Mouse (Mus musculus): Measurements from ENCODE around the gene Irx2.
A peak's percentile ranks its signal among the peaks of the same experiment; 100 is the strongest.

Irx2 gene

DNA sequence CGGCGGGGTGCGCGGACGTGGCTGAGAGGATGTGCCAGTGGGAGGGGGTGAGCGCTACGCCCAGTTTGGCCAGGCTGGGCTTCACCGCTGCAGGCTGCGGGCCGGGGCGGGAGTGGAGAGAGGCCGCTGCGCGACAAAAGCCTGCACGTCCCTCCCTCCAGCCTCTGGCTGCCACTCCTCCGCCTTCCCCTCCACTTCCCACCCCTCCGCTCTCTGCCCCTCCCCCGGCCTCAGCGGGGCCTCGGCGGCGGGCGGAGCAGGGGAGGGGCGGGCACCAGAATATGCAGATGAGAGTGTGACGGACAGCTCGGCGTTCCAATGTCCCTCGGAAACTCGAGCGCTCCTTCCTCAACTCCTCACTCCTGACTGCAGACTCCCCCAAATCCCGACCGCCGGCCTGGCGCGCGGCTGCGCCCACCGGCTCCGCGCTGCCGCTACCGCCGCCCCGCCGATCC lies at the start of gene Irx2:
Irx2 (plus strand) TSS at position 359 of the 455 bp plus-strand sequence.
- peak; percentile 8 for DNase-seq (ENCODE audit: low read depth, low spot score)

- no peak for DNase-seq (ENCODE audit: low read depth, low spot score)
Measured at GRCm38 (mm10) chr13:72581276-72581675, 47.3 kb upstream of the Irx2 start.

GRCm38 (mm10) chr13:72592526-72592925 lies 36.1 kb upstream of the Irx2 start:
- no peak for DNase-seq (ENCODE audit: low read depth, low spot score)

- DNase-seq (ENCODE audit: low read depth, low spot score) = no peak
Measured at GRCm38 (mm10) chr13:72593310-72593709, 35.3 kb upstream of the Irx2 start.

DNA sequence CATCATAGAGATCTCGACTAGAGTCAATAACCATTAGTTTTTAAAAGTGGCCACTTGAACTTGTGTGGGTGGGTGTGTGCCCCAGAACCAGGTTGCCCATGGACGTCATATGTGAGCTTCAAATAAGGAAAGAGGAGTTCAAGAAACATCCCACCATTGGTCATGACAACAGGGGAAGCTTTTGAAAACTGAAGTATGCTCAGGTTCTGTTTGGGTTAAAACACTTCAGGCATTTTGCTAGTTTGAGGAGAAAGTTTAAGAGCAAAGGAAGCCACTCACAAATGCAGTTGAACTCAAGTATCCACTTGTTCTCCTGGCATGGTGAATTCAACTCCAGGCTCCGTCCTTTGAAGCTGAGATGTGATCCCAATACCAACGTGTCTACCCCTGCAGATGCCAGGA lies 34.9 kb upstream of the Irx2 start:
- DNase-seq (ENCODE audit: low read depth, low spot score) = no peak

DNA sequence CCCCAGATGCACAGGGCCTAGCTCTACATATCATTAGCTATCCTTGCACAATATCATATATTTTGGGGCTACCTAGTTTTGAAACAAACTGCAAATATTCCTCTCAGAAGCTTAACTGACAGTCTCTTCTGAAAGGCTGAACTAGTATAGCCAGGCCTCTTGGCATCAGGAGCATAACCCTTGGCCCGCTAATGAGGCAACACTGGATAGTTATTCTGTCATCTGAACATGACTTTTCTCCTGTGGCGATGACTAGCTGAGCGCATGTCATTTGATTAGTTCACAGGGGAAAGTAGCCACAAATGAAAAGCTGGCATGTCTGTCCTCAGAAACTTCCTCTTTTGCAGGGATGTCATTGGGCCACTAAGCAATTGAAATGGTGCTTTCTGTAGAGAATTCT lies 29.4 kb upstream of the Irx2 start:
- DNase-seq (ENCODE audit: low read depth, low spot score) = no peak

DNA sequence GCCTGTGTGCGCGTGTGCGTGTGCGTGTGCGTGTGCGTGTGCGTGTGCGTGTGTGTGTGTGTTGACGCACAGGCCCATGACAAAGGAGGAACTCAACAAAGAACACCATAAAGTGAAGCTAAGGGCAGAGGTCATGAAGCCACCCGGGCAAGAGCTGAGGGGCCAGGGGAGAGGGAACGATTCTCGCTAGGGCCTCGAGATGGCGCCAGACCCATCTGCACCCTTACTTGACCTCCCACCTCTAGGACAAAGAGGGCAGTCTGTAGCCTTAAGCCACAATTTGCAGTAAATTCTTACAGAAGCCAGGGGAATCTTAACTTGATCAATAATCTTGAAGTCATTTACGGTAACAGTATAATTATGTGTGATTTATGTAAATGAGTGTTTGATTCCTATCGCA lies 19.9 kb upstream of the Irx2 start:
- no peak for DNase-seq (ENCODE audit: low read depth, low spot score)

- no peak for DNase-seq (ENCODE audit: low read depth, low spot score)
Measured at GRCm38 (mm10) chr13:72610277-72610676, 18.3 kb upstream of the Irx2 start.

DNA sequence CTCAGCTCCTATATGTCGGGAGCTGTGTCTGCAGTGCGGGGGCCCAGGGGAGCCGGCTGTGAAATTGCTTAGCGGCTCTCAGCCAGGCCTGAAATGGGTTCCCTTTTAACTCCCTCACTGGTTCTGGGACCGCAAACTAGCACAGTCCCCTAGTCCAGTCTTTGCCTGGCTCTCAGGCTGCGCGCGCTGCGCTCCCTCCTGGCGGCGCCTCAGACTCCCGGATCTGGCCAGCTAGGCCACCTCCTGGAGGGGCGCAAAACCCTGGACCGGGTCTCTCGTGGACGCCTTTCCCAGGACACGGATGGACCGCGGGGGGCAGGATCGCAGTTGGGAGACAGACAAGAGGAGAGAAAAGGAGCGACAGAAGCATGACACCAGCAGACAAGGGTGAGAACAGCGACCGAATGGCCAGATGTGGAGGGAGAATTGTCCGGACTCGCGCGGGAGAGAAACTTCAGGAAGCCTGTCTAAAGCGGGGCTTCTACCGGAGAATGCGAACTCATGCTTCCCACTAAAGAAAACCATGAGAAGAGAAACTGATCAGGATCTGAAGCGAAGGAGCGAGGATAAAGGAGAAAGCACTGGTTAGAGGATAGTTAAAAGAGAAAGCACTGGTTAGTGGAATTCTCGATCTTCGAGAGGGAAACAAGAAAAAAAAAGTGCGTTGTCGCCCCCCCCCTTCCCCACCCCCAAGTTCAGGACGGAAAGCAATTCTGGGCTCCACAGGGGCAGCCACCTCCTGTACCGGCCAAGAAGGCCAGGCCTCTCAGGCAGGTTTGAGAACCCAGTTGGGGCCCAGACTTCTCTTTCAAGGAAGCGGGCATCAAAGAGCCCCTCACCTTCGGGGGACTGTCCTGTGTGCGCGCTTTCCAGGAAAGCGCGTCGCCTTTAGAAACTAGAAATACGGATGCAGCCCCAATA lies 4.4 kb upstream of the Irx2 start:
- no peak for DNase-seq (ENCODE audit: low read depth, low spot score)

DNA sequence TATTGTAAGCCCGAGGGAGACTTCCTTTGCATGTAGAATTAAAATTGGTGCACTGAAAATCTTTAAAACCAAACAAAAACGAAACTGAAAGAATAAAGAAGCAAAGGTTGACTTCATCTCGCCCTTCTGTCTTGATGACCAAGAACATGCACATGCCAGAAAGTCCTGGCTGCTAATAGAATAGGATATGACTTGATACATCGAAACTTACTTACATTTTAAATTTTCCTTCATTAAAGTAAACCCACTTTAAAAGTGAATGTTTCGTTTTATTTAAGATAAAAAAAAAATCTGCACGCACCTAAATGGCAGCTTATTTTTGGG lies 3.8 kb upstream of the Irx2 start:
- DNase-seq (ENCODE audit: low read depth, low spot score) = no peak

GRCm38 (mm10) chr13:72625236-72625950 lies 3.2 kb upstream of the Irx2 start:
- no peak for DNase-seq (ENCODE audit: low read depth, low spot score)

DNA sequence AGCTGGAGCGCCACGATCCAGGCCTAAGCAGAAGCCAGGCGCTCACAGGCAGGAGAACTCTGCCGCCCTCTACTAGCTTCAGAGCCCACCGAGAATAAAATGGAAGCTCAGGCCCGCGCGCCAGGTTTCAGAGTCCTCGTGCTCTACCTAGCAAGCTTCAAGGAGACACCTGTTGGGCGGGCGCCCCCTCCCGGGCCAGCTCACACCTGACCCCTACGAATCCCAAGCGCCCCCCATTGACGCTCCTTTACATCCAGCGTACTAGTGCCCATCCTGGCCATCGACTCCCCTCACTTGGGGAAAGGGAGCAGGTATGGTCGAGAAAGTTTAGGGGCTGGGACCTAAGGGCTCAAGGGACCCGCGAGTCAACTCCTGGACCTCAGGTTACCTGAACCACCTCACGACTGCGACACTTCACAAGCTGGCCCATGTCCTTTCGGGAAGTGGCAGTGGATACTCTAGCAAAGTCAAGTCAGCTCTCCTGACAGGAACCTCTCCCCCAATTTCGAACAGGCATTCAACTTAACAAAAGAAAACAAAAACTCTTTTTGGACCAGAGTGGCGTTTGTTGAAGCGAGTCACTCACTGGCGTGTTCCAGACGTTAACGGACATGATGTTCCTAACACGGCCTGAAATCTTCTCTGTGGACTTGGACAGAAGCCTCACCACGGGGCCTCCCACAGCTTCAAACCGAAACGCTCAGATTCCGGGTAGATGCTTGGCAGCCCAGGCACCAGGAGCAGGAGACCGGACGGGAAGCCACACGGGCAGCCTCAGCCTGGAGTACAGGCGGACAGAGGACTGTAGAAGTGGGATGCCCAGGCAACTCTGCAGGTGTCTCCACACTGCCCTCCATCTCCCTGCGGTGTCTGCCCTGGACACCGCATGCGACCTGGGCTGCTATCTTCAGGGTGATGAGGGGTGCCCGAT lies 964 bp upstream of the Irx2 start:
- DNase-seq (ENCODE audit: low read depth, low spot score) = no peak

DNA sequence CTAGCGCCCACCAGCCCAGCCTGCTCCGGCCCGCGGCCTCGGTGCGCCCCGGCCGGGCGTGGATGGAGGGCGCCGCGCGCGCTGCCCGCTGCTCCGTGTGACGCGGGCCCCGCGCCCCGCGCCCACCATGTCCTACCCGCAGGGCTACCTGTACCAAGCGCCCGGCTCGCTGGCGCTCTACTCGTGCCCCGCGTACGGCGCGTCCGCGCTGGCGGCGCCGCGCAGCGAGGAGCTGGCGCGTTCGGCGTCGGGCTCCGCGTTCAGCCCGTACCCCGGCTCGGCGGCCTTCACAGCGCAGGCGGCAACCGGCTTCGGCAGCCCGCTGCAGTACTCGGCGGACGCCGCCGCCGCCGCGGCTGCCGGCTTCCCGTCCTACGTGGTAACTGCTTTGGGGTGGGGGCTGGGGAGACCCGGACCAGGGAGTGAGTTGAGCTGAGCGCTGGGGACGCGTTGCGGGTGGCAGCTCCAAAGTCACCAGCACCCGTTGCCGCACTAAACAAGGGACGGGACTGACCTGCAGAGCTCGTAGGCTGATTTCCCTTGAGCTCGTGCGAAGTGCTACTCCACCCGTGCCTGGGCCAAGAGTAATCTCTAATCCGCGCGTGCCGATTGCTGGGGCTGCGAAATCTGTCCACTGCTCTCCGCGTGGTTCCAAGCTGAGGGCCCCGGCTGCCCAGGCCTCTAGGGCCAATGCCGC lies 463 bp downstream of the Irx2 start:
- DNase-seq (ENCODE audit: low read depth, low spot score) = no peak

DNA sequence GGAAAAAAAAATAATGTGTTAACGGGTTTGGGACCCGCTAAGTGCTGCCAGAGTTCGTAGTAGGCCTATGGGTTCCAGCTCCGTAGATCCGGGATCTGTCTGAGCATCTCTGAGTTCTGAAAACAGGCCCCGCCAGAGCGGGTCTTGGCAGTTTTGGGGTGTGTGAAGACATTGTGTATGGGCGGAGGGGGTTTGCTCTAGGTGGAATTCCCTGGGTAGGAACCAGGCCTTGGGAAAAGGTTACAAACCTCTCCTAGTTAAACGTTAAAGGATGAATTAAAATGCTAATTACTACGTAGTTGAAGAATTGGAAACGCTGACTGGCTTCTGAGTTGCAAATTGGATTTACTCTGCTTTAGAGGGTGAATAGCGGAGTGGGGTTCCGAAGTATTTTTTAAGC lies 1.2 kb downstream of the Irx2 start:
- no peak for DNase-seq (ENCODE audit: low read depth, low spot score)

- DNase-seq (ENCODE audit: low read depth, low spot score) = no peak
Measured at GRCm38 (mm10) chr13:72630501-72631372, 2.1 kb downstream of the Irx2 start.

GRCm38 (mm10) chr13:72631373-72632021 lies 2.9 kb downstream of the Irx2 start:
- DNase-seq (ENCODE audit: low read depth, low spot score) = no peak

- no peak for DNase-seq (ENCODE audit: low read depth, low spot score)
Measured at GRCm38 (mm10) chr13:72632361-72632760, 3.7 kb downstream of the Irx2 start.

DNA sequence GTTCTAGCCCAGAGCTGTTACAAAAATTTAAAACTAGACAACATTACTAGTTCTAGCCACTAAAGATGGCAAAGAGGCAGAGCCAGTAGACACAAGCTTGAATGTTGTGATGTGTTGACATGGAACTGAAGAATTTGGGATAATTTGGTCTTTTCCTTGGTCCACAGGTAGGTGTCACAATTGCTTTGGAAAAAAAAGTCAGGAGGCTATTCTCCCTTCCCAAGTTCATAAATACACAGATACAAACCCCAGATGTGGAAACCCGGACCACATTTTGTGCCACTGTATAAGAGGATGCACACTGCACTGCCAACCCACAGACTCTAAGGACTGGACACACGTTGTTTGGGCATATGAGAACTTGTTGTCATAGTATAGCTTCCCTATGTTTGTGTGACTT lies 4.5 kb downstream of the Irx2 start:
- no peak for DNase-seq (ENCODE audit: low read depth, low spot score)

GRCm38 (mm10) chr13:72634752-72635315 lies 6.2 kb downstream of the Irx2 start:
- DNase-seq (ENCODE audit: low read depth, low spot score) = no peak
